Mouse (Mus musculus) megakaryocyte progenitor cell, adult 5-6 weeks (primary cell): ENCODE data around the gene Unk. TPM values are rescaled to one million over a fixed set of nuclear protein-coding genes. Genes with fewer than 3 reads are reported as not detected.
"Not testable (repeated sequence)": the region's sequence is repeated elsewhere in the genome, so short reads cannot be mapped to it uniquely, and the experiment has no call there.

Source experiments
- ATAC-seq: replicated peaks from 2 replicates; pipeline ENCODE4 v1.8.0; 2016; ENCODE audit warnings: mild to moderate bottlenecking, moderate TSS enrichment, inconsistent platforms; ENCODE audit not compliant: poor library complexity
- total RNA-seq, 2 experiments: library from RNA; stranded (forward) in 1 of 2; stranded (reverse) in 1 of 2; fragments of 157-497, 149-512 nt in 1 of 2; fragments of 200-1000 nt in 1 of 2; gene quantifications; 2 replicates each; pipeline versions ENCODE4 v1.2.3 to v1.2.4; 2015 to 2017

Unk gene
- total RNA-seq, 2 experiments from 2014 or later: 13.7 to 18.7 TPM

DNA sequence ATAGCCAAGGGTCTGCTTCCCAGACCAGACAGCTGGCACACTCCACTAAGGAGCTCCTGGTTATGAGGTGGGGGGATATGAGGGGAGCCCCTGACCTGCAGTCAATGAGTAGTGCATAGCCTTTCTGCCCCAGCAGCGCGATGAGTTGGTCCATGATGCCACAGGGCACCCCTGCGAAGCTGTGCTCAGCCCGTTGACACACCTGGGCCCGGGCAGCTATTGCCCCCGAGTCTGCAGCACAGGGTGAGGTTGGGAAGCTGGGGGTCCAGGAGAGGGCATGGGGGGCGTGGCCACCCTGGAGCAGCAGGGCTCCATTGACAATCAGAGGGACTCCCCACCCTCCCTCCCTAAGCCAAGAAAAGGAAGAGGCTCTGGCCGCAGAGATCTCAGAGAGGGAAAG, 20.0 kb upstream of the Unk start:
- ATAC-seq: no peak

GRCm38 (mm10) chr11:116010948-116011347, 19.2 kb upstream of the Unk start:
- no peak for ATAC-seq

DNA sequence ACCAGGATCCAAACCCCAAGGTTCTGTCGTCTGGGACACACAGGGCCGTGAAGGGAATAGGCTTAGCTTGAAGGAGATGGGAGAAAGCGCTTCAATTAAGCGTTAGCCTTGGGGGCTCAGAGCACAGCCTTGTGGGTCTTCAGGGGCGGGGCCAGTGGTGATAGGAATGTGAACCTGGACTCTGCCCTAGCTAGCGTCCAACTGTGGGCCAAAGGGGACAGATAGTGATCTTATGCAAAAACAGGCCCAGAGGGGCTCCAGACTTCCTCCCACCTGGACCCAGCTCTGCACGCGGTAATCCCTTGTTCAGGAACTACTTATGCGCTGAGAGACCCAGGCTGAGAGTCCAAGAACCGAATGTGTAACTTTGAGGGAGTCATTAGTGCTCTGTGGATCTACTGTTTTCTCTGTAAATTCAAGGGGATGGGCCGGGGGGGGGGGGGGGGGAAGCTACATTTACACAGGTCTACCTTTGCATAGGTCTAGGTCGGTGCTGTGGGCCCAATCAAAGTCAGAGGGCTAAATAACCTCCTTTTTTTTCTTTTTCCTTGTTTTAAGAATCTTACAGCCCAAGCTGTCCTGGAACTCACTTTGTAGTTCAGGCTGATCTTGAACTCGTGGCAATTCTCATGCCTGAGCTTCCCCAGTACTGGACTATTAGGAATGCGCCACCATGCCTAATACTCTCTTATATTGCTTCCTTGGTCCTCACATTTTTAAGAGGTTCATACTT, 18.4 kb upstream of the Unk start:
- ATAC-seq: no peak

GRCm38 (mm10) chr11:116012262-116012947, 17.7 kb upstream of the Unk start, which contains the start of gene Galk1:
Galk1 (minus strand) TSS chr11:116012719.
- ATAC-seq: peak; percentile 89

DNA sequence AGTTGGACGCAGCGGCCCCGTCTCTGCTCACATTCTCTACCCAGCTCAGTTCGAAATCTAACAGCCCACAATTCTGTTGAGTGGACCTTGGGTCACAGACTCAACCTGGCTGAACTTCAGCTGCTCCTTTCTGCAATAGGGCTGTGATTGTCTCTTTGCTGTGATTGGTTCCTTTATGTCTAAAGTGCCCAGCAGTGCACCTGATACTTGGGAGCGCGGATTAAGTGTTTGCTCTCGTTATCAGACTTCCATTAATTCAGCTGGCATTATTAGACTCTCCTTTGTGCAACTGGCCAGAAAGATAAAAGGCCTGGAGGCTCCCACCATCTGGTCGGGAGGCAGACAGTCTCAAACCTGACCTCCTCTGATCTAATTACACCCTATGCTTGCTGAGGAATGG, 15.3 kb upstream of the Unk start:
- peak; percentile 53 for ATAC-seq

DNA sequence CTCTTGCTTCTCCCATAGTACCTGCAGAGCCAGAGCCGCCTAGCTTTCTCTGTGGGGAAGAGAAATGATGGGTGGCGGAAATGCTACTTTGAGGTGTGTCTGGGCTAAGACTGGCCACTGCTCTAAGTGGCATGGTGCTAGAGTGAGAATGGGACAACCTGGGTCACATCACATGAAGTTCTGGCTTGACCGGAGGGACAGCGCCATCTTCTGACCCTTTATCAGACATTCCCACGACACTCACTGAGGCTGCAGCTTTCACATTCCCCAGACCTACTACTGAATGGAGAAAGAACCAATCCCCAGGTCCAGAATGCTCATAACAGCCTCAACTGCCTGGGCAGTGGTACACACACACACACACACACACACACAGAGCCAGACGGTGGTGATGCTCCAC, 12.0 kb upstream of the Unk start:
- ATAC-seq: peak; percentile 53

DNA sequence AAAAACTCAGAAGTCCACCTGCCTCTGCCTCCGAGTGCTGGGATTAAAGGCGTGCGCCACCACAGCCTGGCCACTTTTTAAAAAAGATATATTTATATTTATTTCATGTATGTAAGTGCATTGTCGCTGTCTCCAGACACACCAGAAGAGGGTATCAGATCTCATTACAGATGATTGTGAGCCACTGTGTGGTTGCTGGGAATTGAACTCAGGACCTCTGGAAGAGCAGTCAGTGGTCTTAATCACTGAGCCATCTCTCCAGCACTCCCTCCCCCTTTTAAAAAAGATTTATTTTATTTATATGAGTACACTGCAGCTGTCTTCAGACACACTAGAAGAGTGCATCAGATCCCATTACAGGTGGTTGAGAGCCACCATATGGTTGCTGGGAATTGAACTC, 11.3 kb upstream of the Unk start:
- ATAC-seq: not testable (repeated sequence)

GRCm38 (mm10) chr11:116019360-116019791, 10.7 kb upstream of the Unk start:
- no peak for ATAC-seq

GRCm38 (mm10) chr11:116019976-116020411, 10.1 kb upstream of the Unk start:
- no peak for ATAC-seq

DNA sequence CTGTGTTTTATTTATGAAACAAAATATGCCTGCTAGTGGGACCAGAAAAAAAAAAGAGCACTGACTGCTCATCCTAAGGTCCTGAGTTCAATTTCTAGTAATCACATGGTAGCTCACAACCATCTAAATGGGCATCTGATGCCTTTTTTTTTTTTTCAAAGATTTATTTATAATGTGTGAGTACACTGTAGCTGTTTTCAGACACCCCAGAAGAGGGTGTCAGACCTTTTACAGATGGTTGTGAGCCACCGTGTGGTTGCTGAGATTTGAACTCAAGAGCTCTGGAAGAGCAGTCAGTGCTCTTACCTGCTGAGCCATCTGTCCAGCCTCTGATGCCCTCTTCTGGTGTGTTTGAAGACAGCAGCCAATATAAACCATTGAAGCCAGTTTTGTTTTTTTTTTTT, 9.6 kb upstream of the Unk start:
- ATAC-seq: no peak

- ATAC-seq: no peak
These were observed 8.5 kb upstream of the Unk start for GRCm38 (mm10) chr11:116021328-116022220.

- no peak for ATAC-seq
These were observed 7.8 kb upstream of the Unk start for GRCm38 (mm10) chr11:116022256-116022780.

GRCm38 (mm10) chr11:116023074-116023770, 6.9 kb upstream of the Unk start:
- not testable (repeated sequence) for ATAC-seq

DNA sequence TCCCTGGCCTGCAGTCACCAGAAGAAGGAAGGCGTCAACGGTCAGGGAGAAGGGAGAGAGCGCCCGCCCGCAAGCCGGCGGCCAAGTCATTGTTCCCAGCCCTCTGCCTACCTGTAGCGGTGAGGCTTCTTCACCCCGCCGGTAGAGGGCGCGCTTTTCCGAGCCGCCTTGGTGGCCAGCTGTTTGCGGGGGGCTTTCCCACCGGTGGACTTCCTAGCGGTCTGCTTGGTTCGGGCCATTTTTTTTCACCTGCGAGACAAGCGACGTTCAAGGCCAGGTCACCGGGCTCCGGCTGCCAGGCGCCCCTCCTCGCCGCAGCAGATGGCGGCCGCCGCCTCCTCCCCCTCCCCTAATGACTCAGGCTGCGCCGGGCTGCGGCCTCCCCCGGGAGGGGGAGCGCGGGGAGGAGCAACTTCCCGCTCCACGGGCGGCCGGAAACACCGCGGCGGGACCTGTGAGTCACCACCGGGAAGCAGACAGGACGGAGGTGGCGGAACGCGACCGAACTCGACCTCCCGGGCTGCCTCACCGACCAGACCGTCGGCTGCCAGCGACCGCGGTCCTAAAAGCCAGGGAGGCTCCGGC, 6.3 kb upstream of the Unk start:
- peak; percentile 66 for ATAC-seq

- ATAC-seq: peak; percentile 77
These were observed 5.7 kb upstream of the Unk start for GRCm38 (mm10) chr11:116024356-116024808.

DNA sequence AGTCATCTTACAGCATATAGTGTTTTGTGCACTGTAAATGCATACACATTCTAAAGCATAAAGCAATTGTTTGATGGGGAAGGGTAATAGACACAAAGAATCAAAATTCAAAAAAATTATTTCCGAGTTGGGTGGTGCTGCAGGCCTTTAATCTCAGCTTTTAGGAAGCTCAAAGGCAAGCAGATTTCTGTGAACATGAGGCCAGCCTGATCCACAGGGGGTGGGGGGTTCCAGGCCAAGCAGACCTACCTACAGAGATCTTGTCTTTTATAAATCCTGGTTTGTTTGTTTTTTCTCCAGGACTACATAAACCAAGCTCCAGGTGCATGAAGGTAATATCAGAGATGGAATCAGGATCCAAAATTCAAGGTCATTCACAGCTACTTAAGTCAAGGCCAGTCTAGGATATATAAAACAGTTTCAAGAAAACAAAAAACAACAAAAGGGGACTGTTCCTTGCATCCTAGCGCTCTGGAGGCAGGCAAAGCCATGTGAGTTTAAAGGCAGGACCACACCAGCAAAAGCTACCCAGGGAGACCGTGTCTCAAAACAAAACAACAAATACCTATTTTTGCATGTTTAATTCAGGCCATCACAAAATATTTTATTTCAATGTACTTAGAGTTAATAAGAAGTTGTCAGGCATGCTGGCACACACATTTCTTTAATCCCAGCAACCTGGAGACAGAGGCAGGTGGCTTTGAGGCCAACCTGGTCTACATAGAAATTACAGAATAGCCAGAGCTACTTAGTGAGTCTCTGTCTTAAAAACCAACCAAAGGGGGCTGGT, 4.9 kb upstream of the Unk start:
- ATAC-seq: no peak

- ATAC-seq: no peak
These were observed 2.4 kb upstream of the Unk start, which contains the start of gene H3f3b for GRCm38 (mm10) chr11:116027756-116028155. H3f3b (minus strand) TSS chr11:116027962.

GRCm38 (mm10) chr11:116028177-116028865, 1.8 kb upstream of the Unk start:
- ATAC-seq: no peak
